Mouse (Mus musculus): ENCODE data around the gene Stxbp4. TPM values are rescaled to one million over a fixed set of nuclear protein-coding genes. Genes with fewer than 3 reads are reported as not detected.

The Stxbp4 gene
- total and polyA plus RNA-seq, 3 experiments: 3.7 to 5.6 (median 4.6) TPM

DNA sequence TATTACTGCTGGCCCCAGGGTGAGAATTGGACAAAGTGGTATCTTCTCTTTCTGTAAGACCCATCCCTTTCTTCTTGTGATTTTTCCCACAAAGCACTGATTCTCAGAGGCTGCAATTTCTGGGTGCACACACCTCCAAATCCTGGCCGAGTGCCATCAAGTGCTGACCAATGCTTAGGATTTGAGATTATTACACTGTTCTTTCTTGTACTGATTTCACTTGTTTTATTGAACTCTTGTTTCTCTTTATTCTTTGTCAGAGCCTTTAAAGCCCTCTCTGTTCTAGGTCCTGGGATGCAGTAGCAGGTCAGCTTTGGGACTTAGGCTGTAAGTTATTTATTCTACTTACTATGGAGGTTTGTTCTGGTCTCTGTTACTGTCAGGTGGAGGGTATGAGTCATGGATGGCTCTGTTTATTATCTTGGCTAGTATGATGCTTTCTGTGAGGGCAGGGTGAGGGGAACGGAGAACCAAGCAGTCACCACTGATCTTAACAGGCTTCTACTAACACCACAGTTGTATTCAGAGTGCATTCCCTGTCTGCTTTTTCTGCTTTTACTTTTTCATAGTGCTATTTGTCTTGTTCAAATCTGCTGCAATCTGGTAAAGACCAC is 67.1 kb downstream of the Stxbp4 start:
- Histone ChIP-seq H3K4me3 (replicated peaks in 1 of 3; ENCODE audit: low read depth in 2 of 3, low read length in 2 of 3, poor library complexity in 1 of 3) (no peak overlapping the region), H3K4me2 (ENCODE audit: insufficient read depth, low read depth, poor library complexity, severe bottlenecking) (no peak overlapping the region), H3K27ac (ENCODE audit: insufficient read depth, low read depth) (no peak overlapping the region), H3K9me3 (replicated peaks; ENCODE audit: low read length) (no peaks in the 10 kb centered on the region), H3K4me1 (ENCODE audit: control insufficient read depth in 1 of 2, insufficient read depth in 2 of 2) (peaks cover 0 to 6% of the 10 kb centered on the region in 2 experiments; a peak in 1 of 4 replicates), H3K27me3 (replicated peaks) (no peaks in the 10 kb centered on the region), H3K36me3 (replicated peaks in 1 of 2; ENCODE audit: control insufficient read depth in 1 of 2, insufficient read depth in 1 of 2, low read length in 1 of 2) (peaks cover 4 to 23% of the 10 kb centered on the region in 2 experiments), H3K79me2 (replicated peaks; ENCODE audit: control insufficient read depth, extremely low read depth, insufficient read depth, poor library complexity, severe bottlenecking) (no peaks in the 10 kb centered on the region), H3K9ac (ENCODE audit: insufficient read depth, low read depth) (no peak overlapping the region)
- dilution Hi-C loops (cut with MboI; ENCODE audit: extremely low pct_ligation_motif_present, extremely low pct_unique_long_range_greater_than_20kb, low sequenced_read_pairs): no loop called here
- no peak for DNase-seq (ENCODE audit: extremely low read depth)
- in situ Hi-C loops (cut with MboI; ENCODE audit: low pct_ligation_motif_present, low pct_unique_long_range_greater_than_20kb, low sequenced_read_pairs): no loop called here
- TF ChIP-seq TCF12 (IDR thresholded peaks at IDR 0.05; ENCODE audit: low read depth, low read length): no peak
- no peak for TF ChIP-seq JUN (IDR thresholded peaks at IDR 0.05; ENCODE audit: insufficient read depth, low read depth, low read length)
- TF ChIP-seq USF2 (conservative IDR thresholded peaks at IDR 0.05; ENCODE audit: low read depth, low read length): no peak
- no peak for TF ChIP-seq KAT2A (IDR thresholded peaks at IDR 0.05; ENCODE audit: insufficient replicate concordance, low read length)
- no peak for TF ChIP-seq CHD2 (IDR thresholded peaks at IDR 0.05; ENCODE audit: low read length)
- no peak for TF ChIP-seq NELFE (IDR thresholded peaks at IDR 0.05; ENCODE audit: low read depth, low read length)
- TF ChIP-seq ZNF384 (IDR thresholded peaks at IDR 0.05; ENCODE audit: low read depth, low read length): no peak
- no peak for TF ChIP-seq ELF1 (IDR thresholded peaks at IDR 0.05; ENCODE audit: low read depth, low read length)
- TF ChIP-seq GABPA (IDR thresholded peaks at IDR 0.05; ENCODE audit: insufficient replicate concordance, low read depth, low read length): no peak
- TF ChIP-seq USF1 (IDR thresholded peaks at IDR 0.05; ENCODE audit: low read depth, low read length): no peak
- TF ChIP-seq MAFK (IDR thresholded peaks at IDR 0.05; ENCODE audit: insufficient replicate concordance, low read length): no peak
- TF ChIP-seq E2F4 (IDR thresholded peaks at IDR 0.05; ENCODE audit: insufficient replicate concordance, low read depth, low read length): no peak

DNA sequence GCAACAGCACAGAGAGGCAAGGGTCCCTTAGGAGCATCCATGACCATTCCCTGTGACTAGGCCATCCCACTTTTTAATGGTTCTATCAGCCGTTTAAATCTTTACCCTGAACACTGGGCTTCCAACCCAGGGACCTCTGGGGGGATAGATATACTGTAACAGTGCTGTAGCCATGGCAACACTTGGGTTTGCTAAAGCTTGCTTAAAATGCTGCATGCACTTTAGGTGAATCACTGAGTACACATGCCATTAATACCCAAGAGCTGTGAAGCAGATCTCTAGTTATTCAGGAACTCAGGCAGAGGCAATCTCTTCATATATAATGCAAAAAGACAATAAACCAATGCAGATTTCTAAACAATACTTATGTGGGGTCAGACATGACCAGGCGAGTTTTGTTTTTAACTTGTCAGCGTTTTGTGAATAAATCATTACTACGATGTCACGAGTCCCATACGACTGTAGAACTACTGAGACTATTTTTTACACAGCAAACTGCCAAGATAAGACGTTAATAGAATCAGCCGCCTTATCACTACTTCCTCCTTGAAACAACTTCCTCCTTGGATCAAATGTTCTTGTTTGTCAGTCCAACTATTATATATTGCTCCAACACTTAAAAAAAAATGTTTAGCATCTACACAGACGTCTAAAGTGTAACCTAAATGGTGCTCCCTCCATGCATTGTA is 79.4 kb downstream of the Stxbp4 start:
- H3K9ac ChIP-seq (ENCODE audit: insufficient read depth, low read depth): no peak overlapping the region
- H3K79me2 ChIP-seq (replicated peaks; ENCODE audit: control insufficient read depth, extremely low read depth, insufficient read depth, poor library complexity, severe bottlenecking): no peaks in the 10 kb centered on the region
- in situ Hi-C loops (cut with MboI; ENCODE audit: low pct_ligation_motif_present, low pct_unique_long_range_greater_than_20kb, low sequenced_read_pairs) (no loop called here), dilution Hi-C loops (cut with MboI; ENCODE audit: extremely low pct_ligation_motif_present, extremely low pct_unique_long_range_greater_than_20kb, low sequenced_read_pairs) (no loop called here)
- DNase-seq (ENCODE audit: extremely low read depth): no peak
- no peaks in the 10 kb centered on the region for H3K27me3 ChIP-seq (replicated peaks)
- H3K36me3 ChIP-seq (replicated peaks in 1 of 2; ENCODE audit: control insufficient read depth in 1 of 2, insufficient read depth in 1 of 2, low read length in 1 of 2): peaks cover 0 to 7% of the 10 kb centered on the region in 2 experiments
- H3K9me3 ChIP-seq (replicated peaks; ENCODE audit: low read length): no peaks in the 10 kb centered on the region
- H3K4me2 ChIP-seq (ENCODE audit: insufficient read depth, low read depth, poor library complexity, severe bottlenecking): no peak overlapping the region
- H3K4me1 ChIP-seq (ENCODE audit: control insufficient read depth in 1 of 2, insufficient read depth in 2 of 2): no peaks in the 10 kb centered on the region
- no peak overlapping the region for H3K27ac ChIP-seq (ENCODE audit: insufficient read depth, low read depth)
- H3K4me3 ChIP-seq (replicated peaks in 1 of 3; ENCODE audit: low read depth in 2 of 3, low read length in 2 of 3, poor library complexity in 1 of 3): no peak overlapping the region
- TF ChIP-seq NRF1 (IDR thresholded peaks at IDR 0.05; ENCODE audit: low read depth, low read length) (no peak), PAX5 (IDR thresholded peaks at IDR 0.05; ENCODE audit: low read length) (no peak), USF1 (IDR thresholded peaks at IDR 0.05; ENCODE audit: low read depth, low read length) (no peak), JUN (IDR thresholded peaks at IDR 0.05; ENCODE audit: insufficient read depth, low read depth, low read length) (no peak), USF2 (conservative IDR thresholded peaks at IDR 0.05; ENCODE audit: low read depth, low read length) (no peak), MXI1 (IDR thresholded peaks at IDR 0.05; ENCODE audit: low read depth, low read length) (no peak), POLR2AphosphoS2 (IDR thresholded peaks at IDR 0.05; ENCODE audit: low read depth, low read length) (no peak)

Measured in CH12.LX (cell line).